Mouse (Mus musculus) erythroblast, adult 5-6 weeks (primary cell): Measurements from ENCODE around the gene Zfpm1. TPM values are rescaled to one million over a fixed set of nuclear protein-coding genes. Genes with fewer than 3 reads are reported as not detected.
A peak's percentile ranks its signal among the peaks of the same experiment; 100 is the strongest.

Experiments used
- ATAC-seq: replicated peaks from 2 replicates; pipeline ENCODE4 v1.8.0; 2016; ENCODE audit warnings: moderate number of reproducible peaks, mild to moderate bottlenecking, moderate TSS enrichment, inconsistent platforms; ENCODE audit not compliant: poor library complexity, low FRiP score, severe bottlenecking
- total RNA-seq, 2 experiments: library from RNA; stranded (forward) in 1 of 2; stranded (reverse) in 1 of 2; fragments of 150-400 nt in 1 of 2; fragments of 200-764, 138-1000 nt in 1 of 2; gene quantifications; 2 replicates each; pipeline versions ENCODE4 v1.2.3 to v1.2.4; 2015 to 2017; ENCODE audit warnings: low replicate concordance in 2 of 2

Gene Zfpm1
- total RNA-seq, 2 experiments from 2014 or later: 54.2 to 196 TPM

GRCm38 (mm10) chr8:122342362-122342761 lies 60.4 kb downstream of the Zfpm1 start:
- ATAC-seq: no peak

GRCm38 (mm10) chr8:122342806-122343209 lies 60.9 kb downstream of the Zfpm1 start:
- peak; percentile 28 for ATAC-seq

DNA sequence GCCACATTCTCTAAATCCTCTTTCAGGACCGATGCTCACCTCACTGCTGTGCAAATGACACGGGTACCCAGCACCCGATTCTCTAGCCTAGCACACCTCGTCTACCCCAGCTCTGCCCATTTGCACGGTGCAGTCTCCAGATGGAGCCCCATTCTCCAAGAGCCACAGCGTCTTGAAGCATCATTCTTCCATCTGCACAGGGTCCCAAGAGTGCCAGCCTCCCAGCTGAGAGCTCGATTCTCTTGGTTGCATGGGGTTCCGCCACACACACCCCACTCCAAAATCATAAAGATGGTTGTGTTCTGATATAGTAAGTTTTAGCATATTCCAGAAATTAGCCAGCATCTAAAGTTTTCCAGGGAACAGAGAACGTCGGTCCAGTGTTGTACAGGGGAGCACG lies 61.4 kb downstream of the Zfpm1 start:
- no peak for ATAC-seq

GRCm38 (mm10) chr8:122343758-122344157 lies 61.8 kb downstream of the Zfpm1 start:
- 0 out of 2 replicates have a peak, but pooled peaks have one; percentile 9 for ATAC-seq

DNA sequence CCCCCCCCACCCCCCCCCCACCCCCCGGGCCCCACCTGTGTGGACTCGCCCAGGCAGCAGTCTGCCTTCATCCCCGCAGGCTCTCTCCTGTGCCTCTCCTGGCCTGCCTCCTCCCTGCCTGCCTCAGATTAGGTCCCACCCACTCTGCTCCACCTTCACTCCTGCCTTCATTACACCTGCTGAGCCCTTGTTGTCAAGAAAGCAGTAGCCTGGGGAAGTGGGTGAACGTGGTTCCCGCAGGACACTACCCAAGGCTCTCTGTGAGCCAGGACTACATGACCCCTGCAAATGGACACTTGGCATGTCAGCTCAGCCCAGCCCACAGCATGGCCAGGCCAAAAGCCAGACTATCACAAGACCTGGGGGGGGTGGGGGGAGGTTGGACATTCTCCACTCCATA lies 62.3 kb downstream of the Zfpm1 start:
- peak; percentile 66 for ATAC-seq

GRCm38 (mm10) chr8:122345181-122346095 lies 63.5 kb downstream of the Zfpm1 start:
- ATAC-seq: no peak

- no peak for ATAC-seq
Measured at GRCm38 (mm10) chr8:122347811-122348552, 66.0 kb downstream of the Zfpm1 start.

- peak; percentile 89 for ATAC-seq
Measured at GRCm38 (mm10) chr8:122349357-122350297, 67.7 kb downstream of the Zfpm1 start.

DNA sequence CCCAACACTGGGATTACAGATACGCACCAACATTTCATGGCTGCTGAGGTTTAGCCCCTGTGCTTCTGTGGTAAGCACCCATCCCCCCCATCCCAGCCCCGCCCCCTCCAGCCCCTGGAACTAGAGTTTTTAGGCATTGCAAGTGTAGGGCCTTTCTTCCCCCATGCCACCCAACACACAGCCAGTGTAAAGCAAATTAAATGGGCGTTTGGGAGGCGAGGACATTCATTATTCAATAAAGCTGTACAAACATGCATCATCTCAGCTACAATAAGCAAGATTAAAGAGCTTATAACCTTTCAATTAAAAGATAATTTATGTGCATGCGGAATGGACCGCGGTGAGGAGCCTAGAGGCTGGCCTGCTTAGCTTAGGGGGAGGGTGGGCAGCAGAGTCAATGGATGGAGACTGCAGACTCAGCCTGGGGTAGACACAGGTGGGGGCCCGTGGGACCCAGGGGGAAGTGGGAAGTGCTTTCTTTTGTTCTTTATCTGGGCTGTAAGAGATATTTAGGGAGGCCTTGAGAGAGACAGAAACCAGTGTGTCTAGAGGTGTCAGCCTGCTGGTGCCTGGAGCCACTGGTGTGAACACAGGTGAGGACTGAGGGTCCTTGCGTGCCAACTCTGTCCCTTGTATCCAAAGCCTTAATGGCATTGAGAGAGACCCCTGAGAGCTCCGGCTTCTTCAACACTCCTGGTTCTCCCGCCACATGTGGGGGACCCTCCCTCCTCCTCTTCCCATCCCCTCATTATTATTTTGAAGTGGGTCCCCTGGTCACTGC lies 68.6 kb downstream of the Zfpm1 start:
- no peak for ATAC-seq

- ATAC-seq: no peak
Measured at GRCm38 (mm10) chr8:122354157-122354556, 72.2 kb downstream of the Zfpm1 start.

GRCm38 (mm10) chr8:122355642-122356606 lies 74.0 kb downstream of the Zfpm1 start:
- ATAC-seq: no peak

GRCm38 (mm10) chr8:122357202-122357601 lies 75.3 kb downstream of the Zfpm1 start:
- no peak for ATAC-seq

DNA sequence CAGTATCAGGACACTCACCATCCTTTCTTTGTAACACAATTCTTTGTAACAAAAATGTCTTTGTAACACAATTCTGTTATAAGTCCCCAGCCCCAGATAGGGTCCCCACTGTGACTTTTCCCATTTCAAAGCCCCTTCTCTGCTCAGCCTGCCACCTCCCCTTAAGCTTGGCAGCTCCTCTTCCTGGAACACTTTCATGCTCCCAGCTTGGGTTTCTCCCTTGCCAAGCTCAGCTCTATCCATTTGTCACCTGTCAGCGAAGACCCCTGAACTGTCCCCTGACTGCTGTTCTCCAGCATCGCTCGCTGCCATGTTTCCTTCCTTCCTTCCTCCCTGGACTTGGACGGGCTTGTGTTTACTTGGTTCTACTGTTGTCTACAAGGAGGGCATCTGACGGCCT lies 75.7 kb downstream of the Zfpm1 start:
- no peak for ATAC-seq

DNA sequence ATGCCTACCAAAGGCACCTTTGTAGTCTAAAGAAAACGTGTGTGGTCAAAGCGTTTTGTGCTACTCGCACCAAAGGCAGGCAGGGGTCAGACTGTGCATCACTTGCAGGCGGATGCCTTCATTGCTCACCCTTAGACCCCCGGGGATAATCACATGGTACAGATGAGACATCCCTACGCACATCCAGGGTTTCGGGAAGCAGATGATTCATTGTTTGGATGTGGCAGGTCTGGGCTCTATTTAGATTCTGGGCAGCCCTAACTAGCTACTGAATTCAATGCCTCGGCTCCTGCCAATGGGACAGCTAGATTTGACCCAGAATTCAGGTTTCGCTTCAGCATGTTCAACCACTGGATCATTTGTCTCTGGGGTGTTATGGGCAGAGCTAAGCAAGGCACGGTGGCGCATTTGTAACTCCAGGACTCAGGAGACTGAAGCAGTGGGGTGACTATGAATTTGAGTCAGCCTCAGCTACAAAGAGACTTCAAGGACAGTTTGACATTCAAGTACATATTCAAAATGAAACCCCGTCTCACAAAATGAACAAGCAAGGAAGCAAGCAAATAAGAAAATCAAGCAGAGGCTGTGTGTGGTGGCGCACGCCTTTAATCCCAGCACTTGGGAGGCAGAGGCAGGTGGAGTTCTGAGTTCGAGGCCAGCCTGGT lies 77.3 kb downstream of the Zfpm1 start:
- ATAC-seq: no peak

- ATAC-seq: no peak
Measured at GRCm38 (mm10) chr8:122360696-122361416, 78.9 kb downstream of the Zfpm1 start, which contains the start of gene Trhr2. Gene Trhr2, minus strand, starts transcription at chr8:122360746.

GRCm38 (mm10) chr8:122362271-122362670 lies 80.3 kb downstream of the Zfpm1 start:
- no peak for ATAC-seq

GRCm38 (mm10) chr8:122362967-122363366 lies 81.0 kb downstream of the Zfpm1 start:
- peak; percentile 41; the same call in 1 of the 2 replicates for ATAC-seq
